Mouse (Mus musculus) forebrain, embryonic 11.5 days (tissue): ENCODE measurements around the gene Xrcc6. TPM values are rescaled to one million over a fixed set of nuclear protein-coding genes. Genes with fewer than 3 reads are reported as not detected.

Experiments used
- ATAC-seq: fragments of 200-750 bp; cut with Nextera tagmentation; replicated peaks from 2 replicates; pipeline ENCODE4 v1.8.0; 2017; ENCODE audit warnings: moderate TSS enrichment; ENCODE audit not compliant: low FRiP score
- DNase-seq: peaks from one replicate; pipeline ENCODE4 v3.0.0-alpha.2; 2017; ENCODE audit warnings: low spot score
- H3K27ac ChIP-seq: fragments of 300-500 bp; sonication (generic); 2 replicates; pipeline ENCODE4 v1.5.1; 2014; ENCODE audit warnings: low read depth, low read length
- H3K27me3 ChIP-seq: fragments of 300-500 bp; sonication (generic); 2 replicates; pipeline ENCODE4 v1.6.1; 2014; ENCODE audit warnings: mild to moderate bottlenecking, low read length, mixed read lengths; ENCODE audit not compliant: control insufficient read depth, insufficient read depth
- H3K36me3 ChIP-seq: fragments of 300-500 bp; sonication (generic); 2 replicates; pipeline ENCODE4 v1.6.1; 2014; ENCODE audit warnings: mild to moderate bottlenecking, low read length, moderate library complexity, mixed read lengths; ENCODE audit not compliant: control insufficient read depth, insufficient read depth
- H3K4me1 ChIP-seq: fragments of 300-500 bp; sonication (generic); replicated peaks from 2 replicates; pipeline ENCODE4 v1.6.1; 2014; ENCODE audit warnings: low read length, mixed read lengths; ENCODE audit not compliant: control insufficient read depth, insufficient read depth
- H3K4me2 ChIP-seq: fragments of 300-500 bp; sonication (generic); 2 replicates; pipeline ENCODE4 v1.6.1; 2014; ENCODE audit warnings: low read depth, mild to moderate bottlenecking, low read length, moderate library complexity, mixed read lengths; ENCODE audit not compliant: severe bottlenecking
- H3K4me3 ChIP-seq: fragments of 300-500 bp; sonication (generic); 2 replicates; pipeline ENCODE4 v1.5.1; 2014; ENCODE audit warnings: low read depth, low read length
- H3K9ac ChIP-seq: fragments of 300-500 bp; sonication (generic); 2 replicates; pipeline ENCODE4 v1.6.1; 2014; ENCODE audit warnings: low read length
- H3K9me3 ChIP-seq: fragments of 300-500 bp; sonication (generic); 2 replicates; pipeline ENCODE4 v1.6.1; 2016; ENCODE audit warnings: low read length, mixed read lengths; ENCODE audit not compliant: control insufficient read depth
- WGBS: fragments of 180-500 bp; shearing (Covaris S2); extraction: QIAGEN DNeasy Blood & Tissue Kit; methylation state at CpG from one replicate; pipeline ENCODE4 v1.1.7; 2014; 5-methylcytosine and 5-hydroxymethylcytosine counted together
- polyA plus RNA-seq: library from polyadenylated mRNA; unstranded; fragments of >200 nt; fragmentation: Nextera tagmentation; extraction: Ambion mirVana; gene quantifications from 2 replicates; pipeline ENCODE4 v1.2.1, GENCODE M21; 2014

Xrcc6 gene
- polyA plus RNA-seq, 1 experiment from 2014 or later: 72.9 TPM

GRCm38 (mm10) chr15:82065511-82065910 lies 77.9 kb downstream of the Xrcc6 start:
- 30% methylated on average over 7 of the region's 7 CpGs for WGBS
- Histone ChIP-seq H3K4me2 (no peak overlapping the region), H3K27ac (no peak overlapping the region), H3K4me3 (no peak overlapping the region), H3K36me3 (no peaks in the 10 kb centered on the region), H3K27me3 (peaks cover 19% of the 10 kb centered on the region), H3K9me3 (no peaks in the 10 kb centered on the region; the same call in 1 of the 2 replicates), H3K4me1 (no peaks in the 10 kb centered on the region), H3K9ac (no peak overlapping the region)
- DNase-seq (peak; percentile 80), ATAC-seq (no peak)

GRCm38 (mm10) chr15:82069898-82070297 lies 82.3 kb downstream of the Xrcc6 start, which contains the start of gene Mei1:
Gene Mei1, plus strand, starts transcription at chr15:82069996.
- no peak within 1 kb of the TSS for H3K4me3 ChIP-seq
- H3K9ac ChIP-seq: no peak within 1 kb of the TSS
- DNase-seq (peak; percentile 58), ATAC-seq (no peak)
- H3K4me1 ChIP-seq: no peaks in the 10 kb centered on the region
- H3K9me3 ChIP-seq: no peaks in the 10 kb centered on the region; the same call in 1 of the 2 replicates
- peaks cover 22% of the 10 kb centered on the region for H3K27me3 ChIP-seq
- WGBS: 30% methylated on average over 40 of the region's 40 CpGs
- no peaks in the 10 kb centered on the region for H3K36me3 ChIP-seq
- no peak within 1 kb of the TSS for H3K4me2 ChIP-seq
- H3K27ac ChIP-seq: no peak within 1 kb of the TSS

GRCm38 (mm10) chr15:82071816-82072469 lies 84.3 kb downstream of the Xrcc6 start:
- peaks cover 19% of the 10 kb centered on the region for H3K27me3 ChIP-seq
- H3K4me1 ChIP-seq: no peaks in the 10 kb centered on the region
- 92% methylated on average over 26 of the region's 26 CpGs for WGBS
- no peak overlapping the region for H3K4me2 ChIP-seq
- no peaks in the 10 kb centered on the region for H3K36me3 ChIP-seq
- no peak overlapping the region for H3K27ac ChIP-seq
- DNase-seq (no peak), ATAC-seq (no peak)
- no peak overlapping the region for H3K9ac ChIP-seq
- no peaks in the 10 kb centered on the region; the same call in 1 of the 2 replicates for H3K9me3 ChIP-seq
- no peak overlapping the region for H3K4me3 ChIP-seq

- WGBS: 85% methylated on average over 7 of the region's 7 CpGs
These were observed 85.9 kb downstream of the Xrcc6 start for GRCm38 (mm10) chr15:82073490-82073889.

GRCm38 (mm10) chr15:82079883-82080282 lies 92.2 kb downstream of the Xrcc6 start:
- no peak overlapping the region for H3K27ac ChIP-seq
- no peak overlapping the region for H3K4me3 ChIP-seq
- H3K4me2 ChIP-seq: no peak overlapping the region
- DNase-seq: no peak
- H3K9ac ChIP-seq: no peak overlapping the region
- no peaks in the 10 kb centered on the region for H3K27me3 ChIP-seq
- H3K36me3 ChIP-seq: no peaks in the 10 kb centered on the region
- 63% methylated on average over 10 of the region's 10 CpGs for WGBS
- no peak for ATAC-seq
- no peaks in the 10 kb centered on the region for H3K4me1 ChIP-seq
- no peaks in the 10 kb centered on the region for H3K9me3 ChIP-seq

More at GRCm38 (mm10) chr15:82073490-82073889, 85.9 kb downstream of the Xrcc6 start:
- DNase-seq: no peak
- no peak overlapping the region for H3K27ac ChIP-seq
- no peaks in the 10 kb centered on the region for H3K4me1 ChIP-seq
- peaks cover 19% of the 10 kb centered on the region for H3K27me3 ChIP-seq
- H3K36me3 ChIP-seq: no peaks in the 10 kb centered on the region
- no peak overlapping the region for H3K4me3 ChIP-seq
- H3K9ac ChIP-seq: no peak overlapping the region
- no peaks in the 10 kb centered on the region; the same call in 1 of the 2 replicates for H3K9me3 ChIP-seq
- ATAC-seq: no peak
- H3K4me2 ChIP-seq: no peak overlapping the region

- peak; percentile 63 for DNase-seq
- no peaks in the 10 kb centered on the region for H3K27me3 ChIP-seq
- no peaks in the 10 kb centered on the region for H3K4me1 ChIP-seq
- H3K4me2 ChIP-seq: no peak overlapping the region
- H3K9me3 ChIP-seq: no peaks in the 10 kb centered on the region
- no peak overlapping the region for H3K9ac ChIP-seq
- no peak overlapping the region for H3K4me3 ChIP-seq
- no peak overlapping the region for H3K27ac ChIP-seq
- H3K36me3 ChIP-seq: no peaks in the 10 kb centered on the region
- 31% methylated on average over 7 of the region's 7 CpGs for WGBS
- ATAC-seq: no peak
These were observed 93.5 kb downstream of the Xrcc6 start for GRCm38 (mm10) chr15:82081161-82081560.

GRCm38 (mm10) chr15:82085606-82086005 lies 98.0 kb downstream of the Xrcc6 start:
- 86% methylated on average over 9 of the region's 9 CpGs for WGBS
- DNase-seq: no peak
- Histone ChIP-seq H3K27ac (no peak overlapping the region), H3K4me2 (no peak overlapping the region), H3K9me3 (no peaks in the 10 kb centered on the region), H3K4me3 (no peak overlapping the region), H3K4me1 (no peaks in the 10 kb centered on the region), H3K27me3 (no peaks in the 10 kb centered on the region), H3K9ac (no peak overlapping the region), H3K36me3 (no peaks in the 10 kb centered on the region)
- ATAC-seq: no peak

GRCm38 (mm10) chr15:82086131-82086530 lies 98.5 kb downstream of the Xrcc6 start:
- DNase-seq: no peak
- no peak for ATAC-seq
- no peak overlapping the region for H3K9ac ChIP-seq
- H3K4me1 ChIP-seq: no peaks in the 10 kb centered on the region
- no peak overlapping the region for H3K27ac ChIP-seq
- no peaks in the 10 kb centered on the region for H3K27me3 ChIP-seq
- no peak overlapping the region for H3K4me3 ChIP-seq
- H3K36me3 ChIP-seq: no peaks in the 10 kb centered on the region
- H3K4me2 ChIP-seq: no peak overlapping the region
- no peaks in the 10 kb centered on the region for H3K9me3 ChIP-seq
- WGBS: 88% methylated on average over 12 of the region's 12 CpGs

GRCm38 (mm10) chr15:82087266-82087665 lies 99.6 kb downstream of the Xrcc6 start:
- Histone ChIP-seq H3K4me1 (no peaks in the 10 kb centered on the region), H3K9ac (no peak overlapping the region), H3K4me2 (no peak overlapping the region), H3K36me3 (no peaks in the 10 kb centered on the region), H3K27me3 (no peaks in the 10 kb centered on the region), H3K4me3 (no peak overlapping the region), H3K27ac (no peak overlapping the region), H3K9me3 (no peaks in the 10 kb centered on the region)
- 22% methylated on average over 10 of the region's 10 CpGs for WGBS
- no peak for ATAC-seq
- no peak for DNase-seq
